Mouse (Mus musculus): ENCODE measurements at regions not wholly inside any gene's neighbourhood (a gene's known extent, or its start where the extent isn't known, plus 50 kb on each side); places are given as distances from the start of the nearest gene placed in this dataset.

DNA sequence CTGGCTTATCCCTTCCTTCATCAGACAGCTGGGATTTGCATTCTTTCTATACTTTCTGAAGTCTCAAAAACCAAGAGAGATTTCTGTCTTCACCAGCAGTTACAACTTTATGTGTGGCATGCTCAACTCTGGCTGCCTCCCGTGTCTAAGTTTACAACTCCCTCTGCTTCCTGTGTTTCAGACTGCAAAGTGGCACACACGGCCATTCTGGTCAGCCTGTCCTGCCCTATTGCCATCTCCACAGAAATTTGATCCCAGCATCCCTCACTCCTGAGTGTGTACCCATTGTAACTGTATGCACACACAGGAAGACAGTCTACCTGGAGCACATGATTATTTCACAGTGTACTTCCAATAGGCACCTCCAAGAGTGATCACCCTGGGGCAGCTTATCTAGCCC is 163.3 kb upstream of the Mpped2 start:
- DNase-seq (ENCODE audit: low spot score in 2 of 2), result no peak

GRCm38 (mm10) chr2:106538329-106538728 is 154.7 kb upstream of the Mpped2 start:
- DNase-seq (ENCODE audit: low spot score in 2 of 2), result no peak

- no peak for DNase-seq (ENCODE audit: low spot score in 2 of 2)
Observed at GRCm38 (mm10) chr2:106540176-106540575, 152.9 kb upstream of the Mpped2 start.

- DNase-seq (ENCODE audit: low spot score in 2 of 2), result no peak
Observed at GRCm38 (mm10) chr2:106547117-106547516, 146.0 kb upstream of the Mpped2 start.

DNA sequence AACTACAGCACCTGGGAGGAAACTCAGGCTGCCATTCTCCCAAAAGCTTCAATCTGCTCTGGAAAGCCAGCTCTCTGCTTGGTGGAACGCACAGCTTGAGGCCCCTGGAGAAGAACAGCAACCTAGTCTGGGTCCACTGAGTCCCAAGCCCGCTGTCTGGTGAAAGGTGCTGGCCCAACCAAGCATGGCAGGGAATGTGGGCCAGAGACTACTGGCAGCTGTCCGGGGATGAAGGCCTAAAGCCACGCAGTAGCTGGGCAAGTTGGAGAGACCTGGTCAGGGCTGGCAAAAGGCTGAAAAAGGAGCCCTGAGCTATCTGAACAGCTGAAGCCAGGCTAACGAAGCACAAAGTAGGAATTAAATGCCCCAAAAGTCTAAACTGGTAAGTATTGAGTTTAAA is 139.4 kb upstream of the Mpped2 start:
- DNase-seq (ENCODE audit: low spot score in 2 of 2), result no peak

DNA sequence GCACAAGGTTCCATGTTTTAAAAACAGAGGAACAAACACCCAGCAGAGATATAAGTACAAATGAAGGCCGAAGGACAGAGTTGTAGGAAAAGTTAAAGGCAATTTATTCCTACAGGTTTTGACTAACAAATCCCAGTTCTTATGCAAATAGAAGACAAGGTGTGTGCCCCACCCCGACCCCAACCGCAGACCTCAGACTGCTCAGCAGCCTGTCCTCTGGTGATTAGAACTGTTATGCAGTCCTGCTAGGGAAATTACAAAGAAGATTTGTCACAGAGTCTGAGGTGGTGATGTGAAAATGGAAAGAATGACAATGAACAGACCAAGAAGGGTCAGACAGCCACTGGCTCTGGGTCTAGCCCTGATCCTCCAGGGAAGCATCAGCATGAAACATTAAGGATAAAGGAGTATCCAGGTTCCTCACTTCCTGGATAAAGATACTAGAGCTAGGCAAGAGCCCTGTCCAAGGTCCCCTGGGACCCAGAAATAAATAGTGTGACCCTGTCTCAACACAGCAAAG is 131.4 kb upstream of the Mpped2 start:
- no peak for DNase-seq (ENCODE audit: low spot score in 2 of 2)

- DNase-seq (ENCODE audit: low spot score in 2 of 2), result no peak
Observed at GRCm38 (mm10) chr2:106570226-106570625, 122.8 kb upstream of the Mpped2 start.

DNA sequence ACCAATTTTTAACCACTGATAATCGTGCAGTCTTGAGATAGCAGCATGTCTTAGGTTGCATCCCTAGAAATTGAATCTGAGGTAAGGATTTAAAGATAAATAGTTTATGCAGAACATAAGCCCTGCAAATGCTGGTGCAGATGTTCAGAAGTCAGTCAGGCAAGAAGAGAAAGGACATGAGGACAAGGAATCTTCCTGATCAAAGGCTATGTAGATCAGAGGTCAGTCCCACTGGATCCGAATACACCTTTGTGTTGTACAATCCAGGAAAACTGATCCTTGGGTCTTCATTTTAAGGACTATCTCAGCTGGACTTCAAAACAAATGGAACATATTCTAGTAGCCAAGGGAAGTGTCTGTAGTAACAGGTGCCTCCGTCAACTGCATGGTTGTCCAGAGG is 121.7 kb upstream of the Mpped2 start:
- no peak for DNase-seq (ENCODE audit: low spot score in 2 of 2)

DNA sequence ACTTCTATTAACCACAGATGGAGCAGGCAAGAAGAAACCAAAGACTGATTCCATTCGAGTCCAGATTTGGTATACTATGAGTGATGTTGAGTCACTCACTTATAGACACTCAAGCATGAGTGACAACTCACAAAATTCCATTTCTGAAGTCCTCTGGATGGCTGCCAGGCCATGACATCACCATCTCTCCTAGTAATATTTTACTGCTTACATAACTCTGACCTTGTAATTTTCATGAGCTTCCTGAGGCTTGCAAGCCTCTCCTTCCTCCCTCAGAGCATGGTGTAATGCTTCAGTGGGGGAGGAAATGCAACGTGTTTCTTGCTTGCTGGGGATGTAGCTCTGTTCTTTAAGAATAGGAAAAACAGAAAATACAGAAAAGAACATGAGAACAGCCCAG is 121.2 kb upstream of the Mpped2 start:
- DNase-seq (ENCODE audit: low spot score in 2 of 2), result no peak

DNA sequence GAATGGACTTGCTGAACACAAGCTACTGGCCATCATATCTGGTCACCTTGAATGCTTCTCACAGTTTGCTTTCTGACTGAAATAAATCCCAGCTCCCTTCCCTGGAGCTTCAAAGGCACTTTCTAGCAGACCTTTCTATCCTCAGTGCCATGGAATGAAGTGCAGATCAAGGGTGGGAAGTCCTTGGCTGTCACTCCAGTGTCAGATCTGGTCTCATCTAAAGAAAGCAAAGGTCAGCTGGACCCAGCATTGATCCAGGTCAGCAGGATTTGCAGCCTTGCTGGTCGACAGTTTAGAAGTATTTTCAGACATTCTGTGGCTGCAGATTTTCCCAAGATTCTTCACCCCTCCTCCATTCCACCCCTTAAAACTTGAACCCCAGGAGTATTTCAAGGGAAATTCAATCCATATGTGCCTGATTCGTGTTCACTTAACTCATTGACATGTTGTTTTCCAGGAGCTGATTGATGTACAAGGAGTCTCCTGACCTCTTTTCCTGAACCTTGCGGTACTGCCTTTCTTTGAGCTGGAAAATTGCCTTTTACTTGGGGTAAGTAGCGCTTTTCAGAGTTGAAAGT is 116.2 kb upstream of the Mpped2 start:
- DNase-seq (ENCODE audit: low spot score in 2 of 2), result no peak

- DNase-seq (ENCODE audit: low spot score in 2 of 2), result no peak
Observed at GRCm38 (mm10) chr2:106578062-106578461, 115.0 kb upstream of the Mpped2 start.

- no peak for DNase-seq (ENCODE audit: low spot score in 2 of 2)
Observed at GRCm38 (mm10) chr2:106580663-106581062, 112.4 kb upstream of the Mpped2 start.

- no peak for DNase-seq (ENCODE audit: low spot score in 2 of 2)
Observed at GRCm38 (mm10) chr2:106621251-106621650, 71.8 kb upstream of the Mpped2 start.

- DNase-seq (ENCODE audit: low spot score in 2 of 2), result no peak
Observed at GRCm38 (mm10) chr2:106622326-106622725, 70.7 kb upstream of the Mpped2 start.

DNA sequence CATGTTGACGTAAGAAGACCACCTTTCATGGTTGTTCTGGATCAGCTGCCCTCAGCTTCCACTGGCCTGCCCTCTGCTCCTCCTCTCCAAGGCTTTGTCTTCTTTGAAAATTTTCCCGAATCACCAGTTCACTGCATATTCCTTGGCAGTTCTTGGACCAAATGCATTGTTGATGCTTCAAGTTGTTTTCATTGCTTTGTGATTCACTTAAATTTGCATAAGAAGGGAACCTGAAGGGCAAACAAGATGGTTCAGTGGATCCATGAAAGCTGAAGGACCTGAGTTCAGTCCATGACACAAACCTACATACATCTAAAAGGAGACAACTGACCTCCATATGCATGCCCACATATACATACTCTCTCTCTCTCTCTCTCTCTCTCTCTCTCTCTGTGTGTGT is 69.4 kb upstream of the Mpped2 start:
- no peak for DNase-seq (ENCODE audit: low spot score in 2 of 2)

DNA sequence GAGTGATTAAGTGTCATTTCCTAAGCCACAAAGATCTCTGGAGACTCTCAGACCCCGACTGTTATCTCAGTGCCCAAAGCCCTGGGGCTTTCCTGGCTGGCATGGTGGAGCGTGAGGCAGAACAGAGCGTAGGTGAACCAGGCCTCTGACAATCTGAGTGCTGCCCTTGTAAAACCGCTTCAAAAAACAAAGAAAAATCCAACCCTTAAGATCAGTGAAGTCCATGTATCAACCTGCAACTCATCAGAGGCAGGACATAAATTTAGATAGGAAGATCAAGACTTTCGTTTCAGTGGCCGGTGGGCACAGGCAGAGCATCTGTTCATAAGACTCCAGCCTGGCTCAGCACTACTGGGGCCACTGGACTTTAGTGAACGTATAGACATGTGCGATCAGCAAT is 61.1 kb upstream of the Mpped2 start:
- DNase-seq (ENCODE audit: low spot score in 2 of 2), result no peak
